Mouse (Mus musculus): ENCODE results near the gene Zfp677.
"Not testable (repeated sequence)": the region's sequence is repeated elsewhere in the genome, so short reads cannot be mapped to it uniquely, and the experiment has no call there.

The Zfp677 gene

DNA sequence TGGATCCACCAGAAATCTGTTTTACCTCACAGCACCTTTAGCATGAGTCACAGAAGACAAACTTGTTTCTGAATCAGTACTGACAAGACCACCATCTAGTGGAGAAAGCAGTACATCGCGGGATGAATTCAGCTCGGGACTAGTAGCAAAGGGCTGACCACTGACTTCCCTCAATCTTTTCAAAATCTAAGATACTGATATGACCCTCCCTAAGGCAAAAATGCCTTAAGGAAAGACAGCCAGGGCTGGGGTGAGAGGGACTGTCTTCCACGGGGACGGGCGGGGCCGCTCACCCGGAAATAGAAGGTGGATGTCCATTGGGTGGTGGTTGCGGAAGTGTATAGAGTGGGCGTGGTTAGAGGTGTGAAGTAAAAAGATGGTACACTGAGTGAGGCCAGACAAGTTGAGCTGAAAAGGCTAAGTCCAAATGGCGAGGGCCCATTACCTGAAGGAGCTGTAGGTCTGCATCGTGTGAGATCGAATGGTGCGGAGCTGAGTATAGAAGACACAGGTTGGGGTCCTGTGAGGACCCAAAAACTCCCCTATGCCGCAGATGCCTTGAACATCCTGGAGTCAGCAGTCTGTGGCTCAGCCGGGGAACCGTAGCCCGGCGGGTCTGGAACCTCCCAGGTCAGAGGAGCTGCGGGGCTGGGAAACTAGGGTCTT lies at the start of gene Zfp677:
Gene Zfp677 (plus strand): TSS at position 358 of the 666 bp plus-strand sequence.
- DNase-seq (ENCODE audit: low spot score in 2 of 2) = peak; percentile 26 to 46

DNA sequence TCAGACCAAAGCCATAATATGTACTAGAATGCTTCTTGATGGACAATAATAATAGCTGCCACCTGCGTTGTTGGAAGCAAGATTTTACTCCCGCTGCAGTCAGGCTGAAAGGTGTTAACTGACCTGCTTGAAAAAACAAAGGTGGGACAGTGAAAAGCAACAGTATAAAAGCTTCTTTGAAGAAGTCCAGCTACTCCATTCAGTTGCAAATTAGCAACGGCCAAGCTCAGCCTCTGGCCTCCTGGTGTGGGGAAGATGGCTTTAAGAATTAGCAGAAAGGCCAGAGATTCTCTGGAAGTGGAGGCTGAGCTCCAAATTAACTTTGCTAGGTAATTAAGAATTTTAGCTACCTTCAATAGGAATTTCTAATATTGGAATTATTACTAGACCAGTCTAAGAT lies 15.5 kb upstream of the Zfp677 start:
- not testable (repeated sequence) for DNase-seq (ENCODE audit: low spot score in 2 of 2)

DNA sequence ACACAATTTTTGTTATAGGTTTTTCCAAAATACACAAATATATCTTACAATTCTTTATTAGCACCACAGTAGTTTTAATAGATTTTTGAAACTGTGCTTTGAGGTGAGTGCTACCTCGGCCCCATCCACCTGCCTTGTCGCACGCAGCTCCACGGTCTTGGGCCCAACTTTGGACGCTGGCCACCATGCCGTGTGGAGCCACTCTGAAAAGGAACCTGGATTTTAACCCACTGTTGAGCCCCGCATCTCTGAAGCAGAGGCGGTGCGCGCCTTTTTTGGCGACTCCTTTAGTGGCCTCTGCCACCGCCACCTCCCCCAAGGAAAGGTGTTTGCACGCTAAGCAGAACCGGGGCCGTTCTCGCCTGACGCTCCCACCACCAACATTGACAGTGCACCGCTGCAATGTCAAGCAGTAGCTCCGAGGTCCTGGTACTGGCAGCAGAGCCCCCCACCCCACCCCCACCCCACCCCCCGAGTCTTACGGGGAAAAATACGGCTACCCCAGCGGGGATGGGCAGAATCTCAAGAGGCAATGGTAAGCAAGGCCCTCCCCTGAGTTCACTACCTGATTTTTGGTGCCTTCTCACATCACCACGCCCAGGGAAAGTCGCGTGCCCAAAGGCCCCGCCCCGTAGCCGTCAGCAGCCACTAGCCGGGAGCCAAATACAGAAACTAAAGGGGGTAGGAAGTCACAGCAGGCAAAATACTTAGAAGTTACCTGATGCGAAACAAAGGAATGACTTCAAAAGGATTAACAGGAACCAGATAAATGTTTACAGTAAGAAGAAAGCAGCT lies 13.4 kb upstream of the Zfp677 start:
- no peak for DNase-seq (ENCODE audit: low spot score in 2 of 2)

DNA sequence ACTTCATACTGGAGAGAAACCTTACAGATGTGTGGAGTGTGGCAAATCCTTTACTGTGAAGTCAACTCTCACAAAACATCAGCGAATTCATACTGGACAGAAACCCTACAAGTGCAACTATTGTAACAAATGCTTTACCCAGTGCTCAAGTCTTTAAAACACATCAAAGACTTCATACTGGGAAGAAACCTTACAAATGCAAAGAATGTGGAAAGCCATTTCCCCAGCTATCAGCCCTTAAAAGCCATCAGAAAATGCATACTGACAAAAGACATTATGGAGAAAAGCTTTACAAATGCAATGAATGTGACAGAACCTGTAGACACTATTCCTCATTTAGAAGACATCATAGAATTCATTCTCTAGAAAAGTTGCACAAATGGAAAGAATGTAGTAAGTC lies 8.2 kb upstream of the Zfp677 start:
- no peak for DNase-seq (ENCODE audit: low spot score in 2 of 2)

DNA sequence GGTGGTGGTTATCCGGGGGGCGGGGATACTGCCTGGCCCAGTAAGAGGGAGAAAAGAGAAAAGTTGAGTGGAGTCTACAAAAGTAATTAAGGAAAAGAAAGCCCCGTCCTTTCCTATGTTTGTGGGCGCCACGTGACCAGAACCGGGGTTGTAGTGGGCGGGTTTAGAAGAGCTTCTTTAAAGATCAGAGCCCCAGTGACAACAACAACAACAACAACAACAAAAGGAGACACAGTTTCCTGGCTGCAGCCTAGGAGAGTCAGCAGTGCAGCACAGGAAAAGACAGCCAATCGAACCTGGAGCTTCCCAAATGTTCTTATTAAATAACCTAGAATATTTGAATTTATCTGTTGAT lies 486 bp downstream of the Zfp677 start:
- no peak for DNase-seq (ENCODE audit: low spot score in 2 of 2)

DNA sequence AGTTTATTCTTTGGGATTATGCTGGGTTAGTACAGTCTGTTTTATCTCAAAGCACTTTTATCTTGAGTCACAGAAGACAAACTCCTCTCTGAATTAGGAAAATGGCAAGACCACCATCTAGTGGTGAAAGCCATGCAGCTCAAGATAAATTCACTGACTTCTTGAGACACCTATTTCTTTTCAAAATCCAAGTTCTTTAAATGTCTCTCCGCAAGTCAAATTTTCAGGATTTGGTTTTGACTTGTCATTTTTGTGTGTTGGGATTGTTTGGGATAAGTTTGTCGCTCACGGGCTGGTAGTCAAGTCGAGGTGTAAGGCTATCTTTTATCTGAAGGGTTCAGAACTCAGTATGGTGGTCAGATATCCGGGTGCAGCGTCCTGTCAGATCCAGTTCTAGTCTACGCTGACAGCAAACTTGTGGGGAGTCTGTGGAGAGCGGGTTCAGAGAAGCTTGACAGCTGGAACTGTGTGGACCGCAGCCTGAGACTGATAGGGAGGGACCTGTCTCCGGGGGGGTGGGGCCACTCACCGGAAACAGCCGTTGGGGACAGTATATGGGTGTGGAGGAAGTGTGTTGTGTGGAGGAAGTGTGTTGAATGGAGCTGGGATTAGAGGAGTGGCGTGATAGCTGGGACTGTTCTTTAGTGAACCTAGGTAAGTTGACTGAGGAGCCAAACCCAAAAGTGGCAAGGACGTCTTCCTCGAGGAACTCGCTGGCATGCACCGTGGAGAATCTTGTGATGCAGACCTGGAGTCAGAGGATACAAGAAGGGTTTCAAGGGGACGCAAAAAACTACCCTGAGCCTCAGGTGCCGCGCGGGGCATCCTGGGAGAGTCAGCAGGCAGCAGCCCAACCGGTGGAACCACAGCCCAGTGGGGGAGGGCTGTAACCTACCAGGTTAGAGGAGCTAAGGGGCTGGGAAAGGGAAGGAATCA lies 39.4 kb downstream of the Zfp677 start, which contains the start of gene Zfp54:
Gene Zfp54 (plus strand): TSS at position 564 of the 936 bp plus-strand sequence.
- peak in 1 of 2 experiments; percentile 34 for DNase-seq (ENCODE audit: low spot score in 2 of 2)

DNA sequence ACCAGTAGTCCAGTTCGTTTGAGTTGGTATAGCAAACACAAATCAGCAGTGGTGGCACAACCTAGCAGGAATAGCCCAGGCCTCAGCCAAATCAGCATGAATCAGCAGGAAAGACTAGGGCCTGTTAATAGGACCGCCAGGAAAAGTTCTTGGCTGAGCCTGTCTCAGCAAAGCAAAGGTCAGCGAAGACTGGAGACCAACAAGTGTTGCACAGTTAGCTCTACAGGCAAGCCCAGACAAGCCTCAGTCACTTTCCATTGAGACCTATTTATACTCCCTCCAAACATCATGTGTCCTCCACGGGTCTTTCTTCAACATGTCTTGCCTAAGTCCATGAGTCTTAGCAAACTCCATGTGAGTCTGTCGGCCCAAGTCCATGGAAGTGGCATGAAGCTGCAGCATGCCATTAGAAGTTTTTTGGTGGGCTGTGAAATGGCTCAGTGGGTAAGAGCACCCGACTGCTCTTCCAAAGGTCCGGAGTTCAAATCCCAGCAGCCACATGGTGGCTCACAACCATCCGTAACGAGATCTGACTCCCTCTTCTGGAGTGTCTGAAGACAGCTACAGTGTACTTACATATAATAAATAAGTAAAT lies 55.4 kb downstream of the Zfp677 start:
- not testable (repeated sequence) for DNase-seq (ENCODE audit: low spot score in 2 of 2)
